Mouse (Mus musculus) kidney, postnatal 0 days (tissue): ENCODE measurements around the gene Mlf2. TPM values are rescaled to one million over a fixed set of nuclear protein-coding genes. Genes with fewer than 3 reads are reported as not detected.
A peak's percentile ranks its signal among the peaks of the same experiment; 100 is the strongest.

Source experiments
- ATAC-seq: fragments of 200-750 bp; cut with Nextera tagmentation; replicated peaks from 2 replicates; pipeline ENCODE4 v1.8.0; 2017; ENCODE audit warnings: low read depth, moderate number of reproducible peaks, moderate TSS enrichment, moderate library complexity; ENCODE audit not compliant: low FRiP score
- DNase-seq: peaks from one replicate; pipeline ENCODE4 v3.0.0-alpha.2; 2016; ENCODE audit warnings: low spot score
- H3K27ac ChIP-seq: fragments of 300-500 bp; sonication (generic); 2 replicates; pipeline ENCODE4 v1.5.1; 2014; ENCODE audit warnings: mild to moderate bottlenecking
- H3K27me3 ChIP-seq: fragments of 300-500 bp; sonication (generic); 2 replicates; pipeline ENCODE4 v1.6.1; 2014; ENCODE audit warnings: low read length, mixed read lengths; ENCODE audit not compliant: insufficient read depth
- H3K36me3 ChIP-seq: fragments of 300-500 bp; sonication (generic); 2 replicates; pipeline ENCODE4 v1.6.1; 2014; ENCODE audit warnings: low read length, mixed read lengths; ENCODE audit not compliant: insufficient read depth
- H3K4me1 ChIP-seq: fragments of 300-500 bp; sonication (generic); replicated peaks from 2 replicates; pipeline ENCODE4 v1.6.1; 2014; ENCODE audit warnings: antibody characterized with exemption, low read length, mixed read lengths; ENCODE audit not compliant: insufficient read depth
- H3K4me2 ChIP-seq: fragments of 300-500 bp; sonication (generic); 2 replicates; pipeline ENCODE4 v1.6.1; 2014; ENCODE audit warnings: mild to moderate bottlenecking, low read length, moderate library complexity, mixed read lengths
- H3K4me3 ChIP-seq: fragments of 300-500 bp; sonication (generic); replicated peaks from 2 replicates; pipeline ENCODE4 v1.5.1; 2014; ENCODE audit warnings: low read depth, low read length
- H3K9ac ChIP-seq: fragments of 300-500 bp; sonication (generic); 2 replicates; pipeline ENCODE4 v1.6.1; 2014; ENCODE audit warnings: low read depth, low read length
- H3K9me3 ChIP-seq: fragments of 300-500 bp; sonication (generic); replicated peaks from 2 replicates; pipeline ENCODE4 v1.6.1; 2016; ENCODE audit warnings: low read length, inconsistent platforms, mixed read lengths
- CTCF ChIP-seq: IDR thresholded peaks from 2 replicates; pipeline ENCODE4 v1.5.1; 2016; ENCODE audit warnings: antibody characterized with exemption, low read depth, mild to moderate bottlenecking, moderate library complexity
- WGBS: fragments of 180-500 bp; shearing (Covaris S2); extraction: QIAGEN DNeasy Blood & Tissue Kit; methylation state at CpG from one replicate; pipeline ENCODE4 v1.1.7; 2014; 5-methylcytosine and 5-hydroxymethylcytosine counted together
- polyA plus RNA-seq: library from polyadenylated mRNA; unstranded; fragments of >200 nt; fragmentation: Nextera tagmentation; extraction: Ambion mirVana; gene quantifications from 2 replicates; pipeline ENCODE4 v1.2.1, GENCODE M21; 2015

The Mlf2 gene
- polyA plus RNA-seq = 348 and 352 TPM in 2 replicates

- ATAC-seq (peak; percentile 93), DNase-seq (peak; percentile 99)
- peak within 1 kb of the TSS; percentile 99 for H3K27ac ChIP-seq
Measured at GRCm38 (mm10) chr6:124930754-124931524, at the start of gene Mlf2. Gene Mlf2, plus strand, starts transcription at chr6:124931386.

GRCm38 (mm10) chr6:124881821-124882220, 49.4 kb upstream of the Mlf2 start:
- TF ChIP-seq CTCF = no peak
- Histone ChIP-seq H3K9me3 (no peaks in the 10 kb centered on the region), H3K36me3 (no peaks in the 10 kb centered on the region), H3K27me3 (no peaks in the 10 kb centered on the region), H3K4me1 (no peaks in the 10 kb centered on the region; the same call in 1 of the 2 replicates), H3K4me2 (no peak overlapping the region), H3K4me3 (no peak overlapping the region), H3K27ac (no peak overlapping the region), H3K9ac (no peak overlapping the region)
- DNase-seq (no peak), ATAC-seq (no peak)
- WGBS = 87% methylated on average over 9 of the region's 9 CpGs

More at GRCm38 (mm10) chr6:124930754-124931524, at the start of gene Mlf2:
- under 1% methylated on average over 59 of the region's 64 CpGs for WGBS
- H3K4me3 ChIP-seq = peak within 1 kb of the TSS; percentile 86
- no peaks in the 10 kb centered on the region for H3K9me3 ChIP-seq
- H3K36me3 ChIP-seq = peaks cover 21% of the 10 kb centered on the region; the same call in 1 of the 2 replicates
- no peaks in the 10 kb centered on the region for H3K27me3 ChIP-seq
- TF ChIP-seq CTCF = peak; percentile 99
- peak within 1 kb of the TSS; percentile 80 for H3K4me2 ChIP-seq
- H3K9ac ChIP-seq = peak within 1 kb of the TSS; percentile 95
- H3K4me1 ChIP-seq = peaks cover 13% of the 10 kb centered on the region

- no peak overlapping the region for H3K27ac ChIP-seq
- no peak for TF ChIP-seq CTCF
- no peaks in the 10 kb centered on the region for H3K27me3 ChIP-seq
- H3K9me3 ChIP-seq = no peaks in the 10 kb centered on the region
- DNase-seq = no peak
- no peaks in the 10 kb centered on the region; the same call in 1 of the 2 replicates for H3K4me1 ChIP-seq
- H3K4me3 ChIP-seq = no peak overlapping the region
- H3K4me2 ChIP-seq = no peak overlapping the region
- WGBS = 82% methylated on average over 10 of the region's 10 CpGs
- ATAC-seq = no peak
- no peak overlapping the region for H3K9ac ChIP-seq
- H3K36me3 ChIP-seq = no peaks in the 10 kb centered on the region
Measured at GRCm38 (mm10) chr6:124883351-124883750, 47.8 kb upstream of the Mlf2 start.

- Histone ChIP-seq H3K36me3 (no peaks in the 10 kb centered on the region), H3K9ac (no peak overlapping the region), H3K27ac (no peak overlapping the region), H3K9me3 (no peaks in the 10 kb centered on the region), H3K27me3 (no peaks in the 10 kb centered on the region), H3K4me3 (no peak overlapping the region), H3K4me1 (no peaks in the 10 kb centered on the region; the same call in 1 of the 2 replicates), H3K4me2 (no peak overlapping the region)
- no peak for TF ChIP-seq CTCF
- peak; percentile 51 for DNase-seq
- 62% methylated on average over 10 of the region's 10 CpGs for WGBS
- no peak for ATAC-seq
Measured at GRCm38 (mm10) chr6:124884714-124885500, 46.3 kb upstream of the Mlf2 start.

GRCm38 (mm10) chr6:124885956-124886381, 45.2 kb upstream of the Mlf2 start:
- DNase-seq (no peak), ATAC-seq (no peak)
- Histone ChIP-seq H3K4me3 (no peak overlapping the region), H3K4me2 (no peak overlapping the region), H3K9ac (no peak overlapping the region), H3K4me1 (no peaks in the 10 kb centered on the region; the same call in 1 of the 2 replicates), H3K36me3 (no peaks in the 10 kb centered on the region), H3K9me3 (no peaks in the 10 kb centered on the region), H3K27ac (no peak overlapping the region), H3K27me3 (no peaks in the 10 kb centered on the region)
- TF ChIP-seq CTCF = no peak
- WGBS = 87% methylated on average over 8 of the region's 8 CpGs

- no peak within 1 kb of the TSS for H3K9ac ChIP-seq
- no peaks in the 10 kb centered on the region for H3K36me3 ChIP-seq
- H3K4me2 ChIP-seq = no peak within 1 kb of the TSS
- WGBS = 77% methylated on average over 9 of the region's 9 CpGs
- no peak within 1 kb of the TSS for H3K27ac ChIP-seq
- H3K27me3 ChIP-seq = no peaks in the 10 kb centered on the region
- no peak within 1 kb of the TSS for H3K4me3 ChIP-seq
- no peaks in the 10 kb centered on the region for H3K9me3 ChIP-seq
- ATAC-seq (no peak), DNase-seq (no peak)
- H3K4me1 ChIP-seq = no peaks in the 10 kb centered on the region; the same call in 1 of the 2 replicates
- no peak for TF ChIP-seq CTCF
Measured at GRCm38 (mm10) chr6:124887986-124888385, 43.2 kb upstream of the Mlf2 start, which contains the start of gene Cd4. Gene Cd4, minus strand, starts transcription at chr6:124888221.
